Mouse (Mus musculus) MEL (cell line): Measurements from ENCODE around the gene Elp1. TPM values are rescaled to one million over a fixed set of nuclear protein-coding genes. Genes with fewer than 3 reads are reported as not detected.

Experiments used
- DNase-seq: peaks from one replicate; pipeline ENCODE4 v3.0.0; 2011; ENCODE audit warnings: low read depth, low spot score
- H3K27ac ChIP-seq: 2 replicates; pipeline ENCODE4 v1.5.1; 2012; ENCODE audit warnings: low read depth, mild to moderate bottlenecking, control low read depth, low read length, moderate library complexity; ENCODE audit not compliant: control insufficient read depth
- H3K27me3 ChIP-seq, 2 experiments: fragments of 150-350 bp in 1 of 2; sonication (generic) in 1 of 2; 2 replicates each; pipeline ENCODE4 v1.6.1; 2012; ENCODE audit warnings: low read length in 2 of 2, mild to moderate bottlenecking in 2 of 2, improper control_type of control experiment in 1 of 2, moderate library complexity in 1 of 2; ENCODE audit not compliant: insufficient read depth in 2 of 2, control insufficient read depth in 1 of 2
- H3K36me3 ChIP-seq, 2 experiments: 2 replicates each; pipeline ENCODE4 v1.6.1; 2012 to 2014; ENCODE audit warnings: low read length in 2 of 2, improper control_type of control experiment in 1 of 2, inconsistent platforms in 1 of 2, mild to moderate bottlenecking in 1 of 2; ENCODE audit not compliant: insufficient read depth in 2 of 2, control insufficient read depth in 1 of 2
- H3K4me1 ChIP-seq, 2 experiments: fragments of 150-350 bp in 1 of 2; sonication (generic) in 1 of 2; 2 replicates each; pipeline ENCODE4 v1.6.1; 2012; ENCODE audit warnings: low read length in 2 of 2, improper control_type of control experiment in 1 of 2, mild to moderate bottlenecking in 1 of 2; ENCODE audit not compliant: insufficient read depth in 2 of 2, control insufficient read depth in 1 of 2
- H3K4me3 ChIP-seq, 2 experiments: fragments of 150-350 bp in 1 of 2; sonication (generic) in 1 of 2; 2 replicates each; pipeline ENCODE4 v1.5.1; 2012; ENCODE audit warnings: low read depth in 2 of 2, low read length in 2 of 2, mild to moderate bottlenecking in 2 of 2, moderate library complexity in 2 of 2, control low read depth in 1 of 2, improper control_type of control experiment in 1 of 2; ENCODE audit not compliant: control insufficient read depth in 1 of 2, insufficient read depth in 1 of 2
- H3K79me2 ChIP-seq: 2 replicates; pipeline ENCODE4 v1.6.1; 2012; ENCODE audit warnings: mild to moderate bottlenecking, low read length, moderate library complexity; ENCODE audit not compliant: control insufficient read depth, poor library complexity, insufficient read depth
- H3K9ac ChIP-seq: 2 replicates; pipeline ENCODE4 v1.6.1; 2012; ENCODE audit warnings: low read depth, mild to moderate bottlenecking, control low read depth, low read length, moderate library complexity; ENCODE audit not compliant: control insufficient read depth, poor library complexity, severe bottlenecking
- H3K9me3 ChIP-seq: fragments of 150-350 bp; sonication (generic); replicated peaks from 2 replicates; pipeline ENCODE4 v1.6.1; 2012; ENCODE audit warnings: mild to moderate bottlenecking, low read length, improper control_type of control experiment, moderate library complexity; ENCODE audit not compliant: insufficient read depth
- BHLHE40 ChIP-seq: IDR thresholded peaks from 2 replicates; pipeline ENCODE4 v1.6.1; 2012; ENCODE audit warnings: low read depth, mild to moderate bottlenecking, inconsistent platforms, low read length, improper control_type of control experiment, borderline replicate concordance
- CHD1 ChIP-seq: IDR thresholded peaks from 2 replicates; pipeline ENCODE4 v1.6.1; 2012; ENCODE audit warnings: low read depth, mild to moderate bottlenecking, inconsistent platforms, low read length, improper control_type of control experiment
- CTCF ChIP-seq, 3 experiments: IDR thresholded peaks in 2 of 3; conservative IDR thresholded peaks in 1 of 3; 2 replicates each; pipeline ENCODE4 v1.5.1; 2011 to 2012; ENCODE audit warnings: low read length in 3 of 3, low read depth in 2 of 3, mild to moderate bottlenecking in 2 of 3, improper control_type of control experiment in 1 of 3, inconsistent platforms in 1 of 3, mixed read lengths in 1 of 3, moderate library complexity in 1 of 3; ENCODE audit not compliant: control insufficient read depth in 1 of 3, insufficient read depth in 1 of 3, poor library complexity in 1 of 3, severe bottlenecking in 1 of 3
- E2F4 ChIP-seq: IDR thresholded peaks from 2 replicates; pipeline ENCODE4 v1.6.1; 2011; ENCODE audit warnings: low read depth, low read length, improper control_type of control experiment, borderline replicate concordance
- ELF1 ChIP-seq: IDR thresholded peaks from 2 replicates; pipeline ENCODE4 v1.6.1; 2014; ENCODE audit warnings: low read depth, mild to moderate bottlenecking, inconsistent platforms, low read length, improper control_type of control experiment, moderate library complexity
- EP300 ChIP-seq, 2 experiments: IDR thresholded peaks; 2 replicates each; pipeline ENCODE4 v1.6.1; 2011; ENCODE audit warnings: improper control_type of control experiment in 2 of 2, low read length in 2 of 2, low read depth in 1 of 2, mild to moderate bottlenecking in 1 of 2
- ETS1 ChIP-seq: IDR thresholded peaks from 2 replicates; pipeline ENCODE4 v1.6.1; 2012; ENCODE audit warnings: low read depth, mild to moderate bottlenecking, inconsistent platforms, low read length, improper control_type of control experiment, moderate library complexity
- GABPA ChIP-seq: IDR thresholded peaks from 2 replicates; pipeline ENCODE4 v1.6.1; 2012; ENCODE audit warnings: low read depth, mild to moderate bottlenecking, inconsistent platforms, low read length, improper control_type of control experiment, moderate library complexity
- GATA1 ChIP-seq: IDR thresholded peaks from 2 replicates; pipeline ENCODE4 v1.6.1; 2011; ENCODE audit warnings: low read depth, low read length, improper control_type of control experiment
- JUND ChIP-seq: IDR thresholded peaks from 2 replicates; pipeline ENCODE4 v1.6.1; 2011; ENCODE audit warnings: low read depth, mild to moderate bottlenecking, improper control_type of control experiment, low read length
- KAT2A ChIP-seq: conservative IDR thresholded peaks from 2 replicates; pipeline ENCODE4 v1.6.1; 2012; ENCODE audit warnings: low read depth, low read length, improper control_type of control experiment, inconsistent platforms
- MEF2A ChIP-seq: IDR thresholded peaks from 2 replicates; pipeline ENCODE4 v1.6.1; 2014; ENCODE audit warnings: low read depth, mild to moderate bottlenecking, inconsistent platforms, low read length, improper control_type of control experiment; ENCODE audit not compliant: poor library complexity, insufficient replicate concordance, severe bottlenecking; ENCODE audit errors: extremely low read depth
- MXI1 ChIP-seq: IDR thresholded peaks from 2 replicates; pipeline ENCODE4 v1.6.1; 2011; ENCODE audit warnings: mild to moderate bottlenecking, low read depth, low read length, improper control_type of control experiment
- MYB ChIP-seq: IDR thresholded peaks from 2 replicates; pipeline ENCODE4 v1.6.1; 2011; ENCODE audit warnings: mild to moderate bottlenecking, low read depth, low read length, improper control_type of control experiment
- MYC ChIP-seq: IDR thresholded peaks from 2 replicates; pipeline ENCODE4 v1.6.1; 2011; ENCODE audit warnings: low read depth, mild to moderate bottlenecking, low read length, improper control_type of control experiment, moderate library complexity
- NELFE ChIP-seq: IDR thresholded peaks from 2 replicates; pipeline ENCODE4 v1.6.1; 2011; ENCODE audit warnings: low read depth, low read length, improper control_type of control experiment
- NRF1 ChIP-seq: IDR thresholded peaks from 2 replicates; pipeline ENCODE4 v1.6.1; 2014; ENCODE audit warnings: low read depth, mild to moderate bottlenecking, inconsistent platforms, low read length, improper control_type of control experiment, moderate library complexity; ENCODE audit not compliant: poor library complexity, insufficient read depth, severe bottlenecking
- POLR2A ChIP-seq, 2 experiments: IDR thresholded peaks; 2 replicates each; pipeline ENCODE4 v1.6.1; 2011 to 2012; ENCODE audit warnings: low read length in 2 of 2, mild to moderate bottlenecking in 2 of 2, control low read depth in 1 of 2, improper control_type of control experiment in 1 of 2, low read depth in 1 of 2, moderate library complexity in 1 of 2; ENCODE audit not compliant: control insufficient read depth in 1 of 2, insufficient read depth in 1 of 2, poor library complexity in 1 of 2
- SIN3A ChIP-seq: IDR thresholded peaks from 2 replicates; pipeline ENCODE4 v1.6.1; 2012; ENCODE audit warnings: low read length, improper control_type of control experiment, inconsistent platforms
- TAL1 ChIP-seq: IDR thresholded peaks from 2 replicates; pipeline ENCODE4 v1.6.1; 2012; ENCODE audit warnings: mild to moderate bottlenecking, inconsistent platforms, low read length, moderate library complexity, mixed read lengths
- TCF12 ChIP-seq: IDR thresholded peaks from 2 replicates; pipeline ENCODE4 v1.6.1; 2014; ENCODE audit warnings: low read depth, mild to moderate bottlenecking, inconsistent platforms, low read length, improper control_type of control experiment, moderate library complexity
- UBTF ChIP-seq: IDR thresholded peaks from 2 replicates; pipeline ENCODE4 v1.6.1; 2012; ENCODE audit warnings: low read depth, mild to moderate bottlenecking, inconsistent platforms, low read length, improper control_type of control experiment, moderate library complexity, borderline replicate concordance; ENCODE audit not compliant: insufficient read depth
- ZC3H11A ChIP-seq: IDR thresholded peaks from 2 replicates; pipeline ENCODE4 v1.6.1; 2012; ENCODE audit warnings: low read depth, mild to moderate bottlenecking, inconsistent platforms, low read length, improper control_type of control experiment
- ZMIZ1 ChIP-seq: IDR thresholded peaks from 2 replicates; pipeline ENCODE4 v1.6.1; 2012; ENCODE audit warnings: low read depth, mild to moderate bottlenecking, inconsistent platforms, low read length, improper control_type of control experiment, moderate library complexity
- ZNF384 ChIP-seq: IDR thresholded peaks from 2 replicates; pipeline ENCODE4 v1.6.1; 2012; ENCODE audit warnings: low read depth, mild to moderate bottlenecking, inconsistent platforms, low read length, improper control_type of control experiment
- polyA plus RNA-seq, 2 experiments: library from polyadenylated mRNA; stranded (reverse) in 1 of 2; unstranded in 1 of 2; fragments of >175 nt in 1 of 2; fragments of >200 nt in 1 of 2; gene quantifications; 2 replicates each; pipeline versions ENCODE4 v1.2.1 to v1.2.4; 2012; ENCODE audit warnings: low replicate concordance in 2 of 2, low read depth in 1 of 2; ENCODE audit not compliant: insufficient read length in 2 of 2, insufficient read depth in 1 of 2, missing spikeins in 1 of 2
- total RNA-seq: library from RNA; depleted of rRNA; stranded (reverse); fragments of 300-350 nt; gene quantifications from 2 replicates; pipeline ENCODE4 v1.2.3, GENCODE M21; 2012

Elp1 gene
- total and polyA plus RNA-seq, 3 experiments: 38.0 to 144 (median 41.3) TPM

GRCm38 (mm10) chr4:56771065-56771464, 31.1 kb downstream of the Elp1 start:
- H3K9ac ChIP-seq: no peak overlapping the region
- no peaks in the 10 kb centered on the region for H3K9me3 ChIP-seq
- no peaks in the 10 kb centered on the region for H3K4me1 ChIP-seq
- no peak for DNase-seq
- peaks cover 0 to 28% of the 10 kb centered on the region in 2 experiments; a peak in 2 of 4 replicates for H3K36me3 ChIP-seq
- H3K27ac ChIP-seq: no peak overlapping the region
- no peak for TF ChIP-seq KAT2A
- TF ChIP-seq NRF1: no peak
- TF ChIP-seq EP300 (IDR thresholded peaks at IDR 0.05; ENCODE audit: low read depth in 1 of 2, low read length in 2 of 2): no peak
- no peak for TF ChIP-seq SIN3A
- TF ChIP-seq CHD1: no peak
- TF ChIP-seq MYC: no peak
- no peak for TF ChIP-seq JUND
- no peak for TF ChIP-seq NELFE
- TF ChIP-seq ZMIZ1: no peak
- TF ChIP-seq BHLHE40: no peak
- H3K27me3 ChIP-seq: no peaks in the 10 kb centered on the region
- H3K79me2 ChIP-seq: no peaks in the 10 kb centered on the region
- no peak overlapping the region for H3K4me3 ChIP-seq

GRCm38 (mm10) chr4:56768913-56769312, 33.2 kb downstream of the Elp1 start:
- Histone ChIP-seq H3K4me1 (no peaks in the 10 kb centered on the region), H3K4me3 (no peak overlapping the region), H3K27ac (no peak overlapping the region), H3K9ac (no peak overlapping the region), H3K79me2 (no peaks in the 10 kb centered on the region), H3K27me3 (no peaks in the 10 kb centered on the region), H3K9me3 (no peaks in the 10 kb centered on the region), H3K36me3 (peaks cover 0 to 28% of the 10 kb centered on the region in 2 experiments; a peak in 2 of 4 replicates)
- no peak for DNase-seq
- TF ChIP-seq TCF12: no peak
- TF ChIP-seq GATA1: no peak
- no peak for TF ChIP-seq MXI1
- no peak for TF ChIP-seq TAL1
- TF ChIP-seq ETS1: no peak

DNA sequence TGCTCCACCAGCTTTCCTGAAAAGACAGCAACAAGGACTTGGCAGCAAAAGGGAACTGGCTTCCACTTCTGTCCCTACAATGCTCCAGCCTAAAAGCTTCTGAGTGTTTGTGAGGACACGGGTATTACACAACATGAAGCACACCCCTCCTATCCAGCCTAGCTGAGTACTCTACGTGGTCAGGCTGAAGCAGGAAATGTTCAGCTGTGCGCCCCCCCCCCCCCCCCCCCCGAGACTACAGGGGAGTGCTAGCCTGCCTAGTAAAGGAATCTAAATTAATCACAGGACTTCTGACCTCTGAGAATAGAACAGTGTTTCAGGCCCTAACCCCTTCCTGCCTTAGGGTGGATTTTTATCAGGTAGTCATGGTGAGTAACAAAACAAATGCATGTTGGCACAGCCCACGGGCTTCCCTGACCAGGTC, 34.3 kb downstream of the Elp1 start:
- H3K9me3 ChIP-seq: no peaks in the 10 kb centered on the region
- H3K9ac ChIP-seq: no peak overlapping the region
- no peak overlapping the region for H3K27ac ChIP-seq
- H3K36me3 ChIP-seq: peaks cover 0 to 24% of the 10 kb centered on the region in 2 experiments; a peak in 2 of 4 replicates
- H3K27me3 ChIP-seq: no peaks in the 10 kb centered on the region
- no peaks in the 10 kb centered on the region for H3K79me2 ChIP-seq
- H3K4me1 ChIP-seq: no peaks in the 10 kb centered on the region
- H3K4me3 ChIP-seq: no peak overlapping the region
- no peak for DNase-seq
- TF ChIP-seq TCF12: no peak
- no peak for TF ChIP-seq SIN3A
- no peak for TF ChIP-seq POLR2A (IDR thresholded peaks at IDR 0.05; ENCODE audit: control insufficient read depth in 1 of 2, insufficient read depth in 1 of 2, low read depth in 1 of 2, low read length in 2 of 2, poor library complexity in 1 of 2)
- no peak for TF ChIP-seq ELF1
- TF ChIP-seq JUND: no peak
- TF ChIP-seq ZNF384: no peak
- no peak for TF ChIP-seq NRF1
- TF ChIP-seq CTCF (IDR thresholded peaks at IDR 0.05 in 2 of 3, conservative IDR thresholded peaks at IDR 0.05 in 1 of 3; ENCODE audit: control insufficient read depth in 1 of 3, insufficient read depth in 1 of 3, low read depth in 2 of 3, low read length in 3 of 3, poor library complexity in 1 of 3, severe bottlenecking in 1 of 3): no peak
- TF ChIP-seq UBTF: no peak
- no peak for TF ChIP-seq GABPA
- no peak for TF ChIP-seq ZC3H11A
- no peak for TF ChIP-seq MYB
- TF ChIP-seq CHD1: no peak
- TF ChIP-seq KAT2A: no peak
- no peak for TF ChIP-seq ETS1
- no peak for TF ChIP-seq MEF2A
- TF ChIP-seq E2F4: no peak
